Mouse (Mus musculus): ENCODE data around the gene Aff4. TPM values are rescaled to one million over a fixed set of nuclear protein-coding genes. Genes with fewer than 3 reads are reported as not detected.
"Not testable (repeated sequence)": the region's sequence is repeated elsewhere in the genome, so short reads cannot be mapped to it uniquely, and the experiment has no call there.

Gene Aff4
- polyA plus RNA-seq, 1 experiment from 2014 or later, result 61.1 TPM

DNA sequence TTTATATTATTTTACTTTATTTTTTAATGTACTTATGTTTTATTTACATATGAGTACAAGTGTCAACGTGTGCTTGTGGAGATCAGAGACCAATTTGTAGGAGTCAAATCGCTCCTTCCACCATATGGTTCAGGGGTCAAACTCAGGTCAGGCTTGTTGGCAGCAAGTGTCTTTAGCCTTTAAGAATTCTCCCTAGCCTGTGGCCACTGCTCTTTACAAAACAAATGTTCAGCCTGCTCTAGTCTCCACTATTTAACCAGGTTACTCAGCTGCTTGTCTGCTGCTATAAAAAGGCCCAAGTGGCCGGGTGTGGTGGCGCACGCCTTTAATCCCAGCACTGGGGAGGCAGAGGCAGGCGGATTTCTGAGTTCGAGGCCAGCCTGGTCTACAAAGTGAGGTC lies 32.6 kb upstream of the Aff4 start:
- H3K4me2 ChIP-seq, result no peak overlapping the region
- no peak overlapping the region for H3K27ac ChIP-seq
- WGBS, result 66% methylated on average over 7 of the region's 7 CpGs
- no peak overlapping the region for H3K9ac ChIP-seq
- H3K4me3 ChIP-seq, result no peak overlapping the region
- H3K36me3 ChIP-seq, result no peaks in the 10 kb centered on the region
- no peaks in the 10 kb centered on the region for H3K9me3 ChIP-seq
- H3K4me1 ChIP-seq, result 0 out of 2 replicates have a peak, but pooled peaks cover 4% of the 10 kb centered on the region
- no peaks in the 10 kb centered on the region for H3K27me3 ChIP-seq
- ATAC-seq (ENCODE audit: insufficient number of reproducible peaks, insufficient read depth, low FRiP score, low TSS enrichment, low read depth), result no peak

DNA sequence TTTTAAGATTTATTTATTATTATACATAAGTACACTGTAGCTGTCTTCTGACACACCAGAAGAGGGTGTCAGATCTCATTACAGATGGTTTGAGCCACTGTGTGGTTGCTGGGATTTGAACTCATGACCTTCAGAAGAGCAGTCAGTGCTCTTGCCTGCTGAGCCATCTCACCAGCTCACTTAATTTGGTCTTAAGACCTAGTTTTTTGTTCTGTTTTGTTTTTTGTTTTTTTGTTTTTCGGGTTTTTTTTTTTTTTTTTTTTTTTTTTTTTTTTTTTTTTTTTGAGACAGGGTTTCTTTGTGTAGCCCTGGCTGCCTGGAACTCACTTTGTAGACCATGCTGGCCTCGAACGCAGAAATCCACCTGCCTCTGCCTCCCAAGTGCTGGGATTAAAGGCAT lies 32.1 kb upstream of the Aff4 start:
- H3K4me2 ChIP-seq; H3K9ac ChIP-seq; H3K4me3 ChIP-seq; H3K9me3 ChIP-seq; H3K27ac ChIP-seq; H3K36me3 ChIP-seq; H3K4me1 ChIP-seq; H3K27me3 ChIP-seq; ATAC-seq (ENCODE audit: insufficient number of reproducible peaks, insufficient read depth, low FRiP score, low TSS enrichment, low read depth): not testable (repeated sequence)
- 83% methylated on average over 3 of the region's 3 CpGs for WGBS

DNA sequence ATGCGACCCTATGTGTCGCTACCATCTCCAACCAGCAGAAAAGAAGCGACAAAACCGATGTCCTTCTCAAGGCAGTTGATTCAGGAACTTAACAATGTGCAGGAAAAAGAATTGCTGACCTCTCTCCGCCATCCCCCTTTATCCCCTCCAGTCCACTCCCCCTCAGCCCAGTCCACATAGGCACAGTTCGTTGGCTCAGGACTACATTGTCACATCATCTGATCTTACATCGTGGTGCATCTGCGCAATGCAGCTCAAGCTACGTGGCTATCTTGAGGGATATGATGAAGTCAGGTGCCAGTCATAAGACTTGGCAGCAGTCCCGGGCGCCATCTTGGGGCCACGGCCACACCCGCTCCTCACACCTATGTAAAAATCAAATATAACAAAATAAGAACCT lies 30.8 kb upstream of the Aff4 start:
- not testable (repeated sequence) for ATAC-seq (ENCODE audit: insufficient number of reproducible peaks, insufficient read depth, low FRiP score, low TSS enrichment, low read depth); H3K27ac ChIP-seq; H3K4me1 ChIP-seq; H3K36me3 ChIP-seq; H3K4me3 ChIP-seq; H3K9me3 ChIP-seq; H3K9ac ChIP-seq; H3K27me3 ChIP-seq; H3K4me2 ChIP-seq
- WGBS, result 94% methylated on average over 13 of the region's 13 CpGs

GRCm38 (mm10) chr11:53324512-53324968 lies 26.1 kb upstream of the Aff4 start, which contains the start of gene Zcchc10:
Zcchc10 (plus strand) TSS chr11:53324679.
- peak; percentile 79; the same call in 1 of the 2 replicates for ATAC-seq (ENCODE audit: insufficient number of reproducible peaks, insufficient read depth, low FRiP score, low TSS enrichment, low read depth)
- Histone ChIP-seq H3K9ac (peak within 1 kb of the TSS; percentile 85), H3K4me1 (peaks cover 8% of the 10 kb centered on the region), H3K27ac (peak within 1 kb of the TSS; percentile 76), H3K36me3 (peaks cover 25% of the 10 kb centered on the region), H3K4me2 (peak within 1 kb of the TSS; percentile 73), H3K9me3 (no peaks in the 10 kb centered on the region), H3K4me3 (peak within 1 kb of the TSS; percentile 79), H3K27me3 (no peaks in the 10 kb centered on the region)
- WGBS, result under 1% methylated on average over 21 of the region's 21 CpGs

GRCm38 (mm10) chr11:53330325-53330724 lies 20.3 kb upstream of the Aff4 start:
- peaks cover 59% of the 10 kb centered on the region for H3K36me3 ChIP-seq
- WGBS, result 76% methylated on average over 7 of the region's 7 CpGs
- H3K4me2 ChIP-seq, result no peak overlapping the region
- H3K27me3 ChIP-seq, result no peaks in the 10 kb centered on the region
- peaks cover 4% of the 10 kb centered on the region for H3K4me1 ChIP-seq
- H3K27ac ChIP-seq, result no peak overlapping the region
- no peak for ATAC-seq (ENCODE audit: insufficient number of reproducible peaks, insufficient read depth, low FRiP score, low TSS enrichment, low read depth)
- no peak overlapping the region for H3K9ac ChIP-seq
- no peaks in the 10 kb centered on the region for H3K9me3 ChIP-seq
- no peak overlapping the region for H3K4me3 ChIP-seq

GRCm38 (mm10) chr11:53331121-53331520 lies 19.5 kb upstream of the Aff4 start:
- Histone ChIP-seq H3K36me3 (peaks cover 59% of the 10 kb centered on the region), H3K4me2 (no peak overlapping the region)
- WGBS, result 94% methylated on average over 6 of the region's 6 CpGs

GRCm38 (mm10) chr11:53332076-53332680 lies 18.5 kb upstream of the Aff4 start:
- Histone ChIP-seq H3K36me3 (peaks cover 56% of the 10 kb centered on the region), H3K27me3 (no peaks in the 10 kb centered on the region)
- no peak for ATAC-seq (ENCODE audit: insufficient number of reproducible peaks, insufficient read depth, low FRiP score, low TSS enrichment, low read depth)

More at GRCm38 (mm10) chr11:53331121-53331520, 19.5 kb upstream of the Aff4 start:
- no peak overlapping the region for H3K4me3 ChIP-seq
- no peaks in the 10 kb centered on the region for H3K4me1 ChIP-seq
- H3K9ac ChIP-seq, result no peak overlapping the region
- H3K9me3 ChIP-seq, result no peaks in the 10 kb centered on the region
- H3K27ac ChIP-seq, result no peak overlapping the region
- no peaks in the 10 kb centered on the region for H3K27me3 ChIP-seq
- ATAC-seq (ENCODE audit: insufficient number of reproducible peaks, insufficient read depth, low FRiP score, low TSS enrichment, low read depth), result no peak

DNA sequence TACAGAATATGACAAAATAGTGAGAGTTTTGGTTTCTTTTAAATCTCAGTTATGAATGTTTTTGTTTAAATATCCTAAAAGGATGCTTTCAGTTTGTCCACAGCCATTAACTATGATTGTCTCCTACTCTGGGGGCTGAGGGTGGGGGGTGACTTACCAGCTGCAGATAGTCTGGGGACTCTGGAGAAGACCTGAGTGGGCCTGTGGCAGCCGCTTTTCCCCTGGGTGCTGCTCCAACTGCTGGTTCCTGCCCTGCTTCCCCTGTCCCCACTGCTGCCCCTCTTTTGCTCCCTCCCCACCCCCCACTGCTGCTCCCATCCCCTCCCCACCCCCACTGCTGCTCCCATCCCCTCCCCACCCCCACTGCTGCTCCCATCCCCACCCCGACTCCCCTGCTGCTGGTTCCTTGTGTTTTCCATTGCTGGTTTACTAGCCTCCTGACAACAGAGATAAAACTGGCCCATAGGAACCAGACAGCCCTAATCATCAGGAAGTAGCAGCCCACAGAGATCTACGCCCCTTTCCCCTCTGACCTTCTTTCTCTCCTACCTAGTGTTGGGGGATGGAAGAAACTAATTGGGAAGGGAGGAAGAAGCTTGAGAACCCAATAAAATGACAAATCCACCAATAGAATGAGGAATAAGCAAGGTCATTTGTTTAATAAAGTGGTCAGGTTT lies 15.0 kb upstream of the Aff4 start:
- WGBS, result 46% methylated on average over 3 of the region's 3 CpGs

More at GRCm38 (mm10) chr11:53332076-53332680, 18.5 kb upstream of the Aff4 start:
- no peaks in the 10 kb centered on the region for H3K9me3 ChIP-seq
- no peak overlapping the region for H3K4me3 ChIP-seq
- H3K9ac ChIP-seq, result no peak overlapping the region
- no peak overlapping the region for H3K4me2 ChIP-seq
- 85% methylated on average over 14 of the region's 14 CpGs for WGBS
- no peaks in the 10 kb centered on the region for H3K4me1 ChIP-seq
- H3K27ac ChIP-seq, result no peak overlapping the region

DNA sequence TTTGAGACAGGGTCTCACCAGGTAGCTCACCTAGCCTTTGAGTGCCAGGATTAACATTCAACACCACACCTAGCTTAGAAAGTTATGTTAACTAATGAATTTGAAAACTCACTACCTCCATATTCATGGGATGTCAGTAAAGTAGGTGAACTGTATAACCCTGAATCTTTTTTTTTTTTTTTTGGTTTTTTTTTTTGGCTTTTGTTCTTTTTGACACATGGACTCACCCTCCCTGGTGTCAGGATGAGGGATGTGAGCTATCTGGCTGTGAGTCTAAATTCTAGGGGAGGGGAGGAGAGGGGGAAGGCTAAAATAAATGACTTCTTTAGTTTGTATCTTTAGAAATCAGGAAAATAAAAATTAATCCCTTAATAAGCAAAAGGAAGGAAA lies 14.5 kb upstream of the Aff4 start:
- Histone ChIP-seq H3K9ac (no peak overlapping the region), H3K27me3 (no peaks in the 10 kb centered on the region), H3K4me1 (no peaks in the 10 kb centered on the region), H3K36me3 (peaks cover 25% of the 10 kb centered on the region), H3K4me2 (no peak overlapping the region), H3K27ac (no peak overlapping the region), H3K9me3 (no peaks in the 10 kb centered on the region), H3K4me3 (no peak overlapping the region)
- ATAC-seq (ENCODE audit: insufficient number of reproducible peaks, insufficient read depth, low FRiP score, low TSS enrichment, low read depth), result no peak

More for the DNA sequence above, 15.0 kb upstream of the Aff4 start:
- H3K4me3 ChIP-seq, result no peak overlapping the region
- H3K36me3 ChIP-seq, result peaks cover 30% of the 10 kb centered on the region
- no peak overlapping the region for H3K4me2 ChIP-seq
- no peaks in the 10 kb centered on the region for H3K9me3 ChIP-seq
- H3K27ac ChIP-seq, result no peak overlapping the region
- ATAC-seq (ENCODE audit: insufficient number of reproducible peaks, insufficient read depth, low FRiP score, low TSS enrichment, low read depth), result no peak
- no peaks in the 10 kb centered on the region for H3K4me1 ChIP-seq
- no peaks in the 10 kb centered on the region for H3K27me3 ChIP-seq
- H3K9ac ChIP-seq, result no peak overlapping the region

DNA sequence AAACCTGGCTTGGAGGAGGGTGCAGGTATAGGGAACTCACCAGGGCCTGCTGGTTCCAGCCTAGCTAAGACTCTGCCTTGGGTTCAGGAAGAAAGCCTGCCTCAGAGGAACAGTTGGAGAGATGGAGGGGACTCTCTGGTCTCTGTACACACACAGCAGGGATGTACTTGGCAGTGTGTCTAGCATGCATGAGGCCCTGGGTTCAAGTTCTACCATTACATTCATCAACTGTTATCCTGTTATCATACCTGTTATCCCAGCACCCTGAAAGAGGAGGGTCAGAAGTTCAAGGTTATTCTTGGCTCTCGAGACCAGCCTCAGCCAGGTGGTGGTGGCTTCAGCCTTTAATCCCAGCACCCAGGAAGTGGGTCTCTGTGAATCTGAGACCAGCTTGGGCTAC lies 13.7 kb upstream of the Aff4 start:
- WGBS, result 69% methylated on average over 1 of the region's 1 CpGs
- no peak for ATAC-seq (ENCODE audit: insufficient number of reproducible peaks, insufficient read depth, low FRiP score, low TSS enrichment, low read depth)
- no peak overlapping the region for H3K4me2 ChIP-seq
- no peak overlapping the region for H3K9ac ChIP-seq
- H3K4me3 ChIP-seq, result no peak overlapping the region
- H3K9me3 ChIP-seq, result no peaks in the 10 kb centered on the region
- H3K4me1 ChIP-seq, result no peaks in the 10 kb centered on the region
- H3K36me3 ChIP-seq, result peaks cover 18% of the 10 kb centered on the region
- H3K27ac ChIP-seq, result no peak overlapping the region
- H3K27me3 ChIP-seq, result no peaks in the 10 kb centered on the region

- Histone ChIP-seq H3K4me1 (no peaks in the 10 kb centered on the region), H3K9ac (no peak overlapping the region), H3K9me3 (no peaks in the 10 kb centered on the region), H3K27ac (no peak overlapping the region), H3K36me3 (peaks cover 10% of the 10 kb centered on the region), H3K27me3 (no peaks in the 10 kb centered on the region), H3K4me2 (no peak overlapping the region), H3K4me3 (no peak overlapping the region)
- no peak for ATAC-seq (ENCODE audit: insufficient number of reproducible peaks, insufficient read depth, low FRiP score, low TSS enrichment, low read depth)
- WGBS, result 65% methylated on average over 8 of the region's 8 CpGs
Measured at GRCm38 (mm10) chr11:53337684-53338083, 12.9 kb upstream of the Aff4 start.

- not testable (repeated sequence) for H3K4me3 ChIP-seq; H3K27me3 ChIP-seq; H3K9me3 ChIP-seq; H3K4me2 ChIP-seq; H3K36me3 ChIP-seq; H3K9ac ChIP-seq; H3K4me1 ChIP-seq; ATAC-seq (ENCODE audit: insufficient number of reproducible peaks, insufficient read depth, low FRiP score, low TSS enrichment, low read depth); H3K27ac ChIP-seq
- WGBS, result 93% methylated on average over 9 of the region's 10 CpGs
Measured at GRCm38 (mm10) chr11:53341019-53341418, 9.6 kb upstream of the Aff4 start.

Data from embryonic facial prominence, embryonic 13.5 days (tissue).